Mouse (Mus musculus) liver, embryonic 14.5 days (tissue): ENCODE data around the gene Nrp1.

Experiments used
- CTCF ChIP-seq: IDR thresholded peaks from 2 replicates; pipeline ENCODE4 v1.5.1; 2016; ENCODE audit warnings: antibody characterized with exemption, low read depth, control low read depth
- EP300 ChIP-seq: IDR thresholded peaks from 2 replicates; pipeline ENCODE4 v1.6.1; 2016; ENCODE audit warnings: antibody characterized with exemption, low read depth

DNA sequence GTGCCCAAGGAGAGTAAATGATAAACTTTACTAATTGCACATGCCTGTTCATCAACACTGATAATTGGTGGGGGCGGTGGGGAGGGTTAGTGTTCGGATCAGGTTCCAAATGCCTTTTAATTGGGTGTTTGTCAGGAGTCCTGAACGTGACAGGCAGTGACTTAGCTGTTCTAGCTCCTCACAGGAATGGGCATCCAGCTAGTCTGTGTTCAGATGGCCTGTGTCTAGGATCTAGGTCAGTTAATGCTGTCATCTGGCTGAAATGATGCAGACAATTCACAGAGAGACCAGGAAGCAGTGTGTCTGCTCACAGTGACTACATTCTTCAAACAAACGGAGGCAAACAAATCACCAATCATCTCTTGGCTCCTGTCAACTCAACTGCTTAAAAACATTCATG lies 12.1 kb downstream of the Nrp1 start:
- TF ChIP-seq CTCF, result no peak
- TF ChIP-seq EP300, result no peak
